Mouse (Mus musculus) brain, embryonic 14.5 days (tissue): ENCODE results near the gene Tspo2. TPM values are rescaled to one million over a fixed set of nuclear protein-coding genes. Genes with fewer than 3 reads are reported as not detected.
A peak's percentile ranks its signal among the peaks of the same experiment; 100 is the strongest.

Source experiments
- DNase-seq: peaks from one replicate; pipeline ENCODE4 v3.0.0-alpha.2; 2011; ENCODE audit warnings: low read depth
- CTCF ChIP-seq: fragments of 200-500 bp; IDR thresholded peaks from 2 replicates; pipeline ENCODE4 v1.5.1; 2012; ENCODE audit warnings: inconsistent platforms, mild to moderate bottlenecking, moderate library complexity, borderline replicate concordance; ENCODE audit not compliant: insufficient read depth, insufficient read length; ENCODE audit errors: extremely low read depth
- POLR2A ChIP-seq: fragments of 200-500 bp; IDR thresholded peaks from 2 replicates; pipeline ENCODE4 v1.6.1; 2012; ENCODE audit warnings: mild to moderate bottlenecking, inconsistent platforms, borderline replicate concordance; ENCODE audit not compliant: poor library complexity, insufficient read depth, insufficient read length, severe bottlenecking; ENCODE audit errors: extremely low read depth
- polyA plus RNA-seq: library from polyadenylated mRNA; depleted of rRNA; stranded (reverse); fragments of >200 nt; gene quantifications from 2 replicates; pipeline ENCODE4 v1.2.3, GENCODE M21; 2012

Tspo2 gene
- polyA plus RNA-seq, 1 experiment: 6.5 TPM

DNA sequence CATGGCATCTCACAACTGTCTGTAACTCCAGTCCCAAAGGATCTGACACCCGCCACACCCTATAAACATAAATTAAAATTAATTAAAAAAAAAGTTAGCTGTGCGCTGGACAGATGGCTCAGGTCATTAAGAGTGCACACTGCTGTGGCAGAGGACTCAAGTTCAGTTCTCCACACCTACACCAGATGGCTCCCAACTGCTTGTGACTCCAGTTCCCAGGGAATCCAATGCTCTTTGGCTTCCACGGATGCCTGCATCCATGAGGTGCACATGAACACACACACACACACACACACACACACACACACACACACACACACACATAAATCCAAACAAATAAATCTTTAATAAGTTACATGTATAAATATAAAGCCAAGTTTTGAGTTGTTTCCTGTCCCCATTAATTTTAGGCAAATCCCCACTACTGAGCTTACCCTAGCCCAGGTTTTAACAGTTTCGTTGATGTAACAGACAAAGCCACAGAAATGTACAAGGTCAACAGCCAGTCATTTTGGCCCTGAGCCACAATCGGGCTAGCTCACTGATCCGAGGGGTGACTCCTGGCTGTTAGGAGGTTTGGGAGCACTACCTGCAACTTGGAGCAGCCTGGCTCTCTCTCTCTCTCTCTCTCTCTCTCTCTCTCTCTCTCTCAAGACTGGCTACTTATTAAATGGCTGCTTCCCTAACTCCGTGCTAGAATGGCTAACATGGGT, 8.4 kb downstream of the Tspo2 start:
- peak; percentile 55 for DNase-seq
- TF ChIP-seq CTCF (peak; percentile 16; the same call in 1 of the 2 replicates), POLR2A (no peak)

DNA sequence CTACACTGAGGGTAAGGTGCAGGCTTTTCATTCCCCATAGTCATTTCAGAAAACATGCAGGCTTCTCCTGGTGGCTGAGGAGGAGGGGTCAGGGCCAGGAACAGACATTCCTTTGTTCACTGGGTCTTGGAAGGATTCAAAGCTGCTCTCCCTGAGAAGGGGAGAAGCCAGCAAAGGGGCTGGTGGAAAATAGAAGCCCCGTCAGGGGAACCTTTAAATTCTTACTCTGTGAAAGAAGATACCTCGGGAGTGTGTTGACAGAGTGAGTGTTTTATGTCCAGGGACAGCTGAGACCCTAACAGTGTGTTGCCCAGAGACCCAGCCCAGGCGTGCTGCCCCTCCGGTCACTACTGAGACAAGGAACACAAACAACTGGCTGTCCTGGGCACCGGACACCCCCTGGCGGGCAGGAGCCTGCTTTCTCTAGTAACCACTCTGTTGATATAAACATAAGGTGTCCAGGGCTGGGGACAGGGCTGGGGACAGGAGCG, 13.9 kb downstream of the Tspo2 start:
- 0 out of 2 replicates have a peak, but pooled peaks have one; percentile 1 for TF ChIP-seq CTCF
- TF ChIP-seq POLR2A: no peak
- peak; percentile 58 for DNase-seq

DNA sequence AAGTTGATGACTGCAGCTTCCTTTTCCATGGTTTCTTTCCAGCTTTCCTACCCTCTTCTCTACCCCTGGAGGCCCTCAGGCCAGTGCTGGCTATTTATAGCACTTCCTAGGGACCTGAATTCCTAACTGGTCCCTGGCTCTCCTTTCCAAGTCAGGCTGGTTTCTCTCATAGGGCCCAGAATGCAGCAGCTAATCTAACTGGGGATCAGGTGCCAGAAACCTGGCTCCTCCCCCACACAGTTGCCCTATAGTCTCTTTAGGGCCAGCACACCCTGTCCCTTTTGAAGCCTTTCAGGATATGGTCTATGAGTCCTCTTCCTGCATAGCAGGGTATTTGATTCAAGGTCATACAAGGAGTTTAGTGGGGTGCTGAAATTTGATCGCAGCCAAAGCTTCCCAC, 14.8 kb downstream of the Tspo2 start:
- TF ChIP-seq POLR2A (no peak), CTCF (no peak)
- no peak for DNase-seq

DNA sequence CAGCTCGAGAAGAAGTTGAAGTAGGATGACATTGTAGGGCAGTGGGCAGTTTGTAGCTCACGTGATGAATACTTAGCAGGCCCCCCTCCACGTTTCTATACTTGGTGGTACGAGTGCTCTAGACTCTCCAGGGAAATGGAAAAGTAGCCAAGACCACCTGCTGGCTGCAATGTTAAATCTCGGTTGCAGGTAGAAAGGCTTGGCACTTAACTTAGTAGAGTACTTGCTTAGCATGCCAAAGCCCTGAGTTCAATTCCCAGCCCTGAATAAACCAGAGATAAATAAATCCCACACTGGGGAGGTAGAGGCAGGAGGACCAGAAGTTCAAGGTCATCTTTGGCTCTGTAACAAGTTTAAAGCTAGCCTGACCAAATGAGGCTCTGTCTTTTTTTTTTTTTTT, 16.8 kb downstream of the Tspo2 start:
- no peak for DNase-seq
- no peak for TF ChIP-seq CTCF
- no peak for TF ChIP-seq POLR2A

DNA sequence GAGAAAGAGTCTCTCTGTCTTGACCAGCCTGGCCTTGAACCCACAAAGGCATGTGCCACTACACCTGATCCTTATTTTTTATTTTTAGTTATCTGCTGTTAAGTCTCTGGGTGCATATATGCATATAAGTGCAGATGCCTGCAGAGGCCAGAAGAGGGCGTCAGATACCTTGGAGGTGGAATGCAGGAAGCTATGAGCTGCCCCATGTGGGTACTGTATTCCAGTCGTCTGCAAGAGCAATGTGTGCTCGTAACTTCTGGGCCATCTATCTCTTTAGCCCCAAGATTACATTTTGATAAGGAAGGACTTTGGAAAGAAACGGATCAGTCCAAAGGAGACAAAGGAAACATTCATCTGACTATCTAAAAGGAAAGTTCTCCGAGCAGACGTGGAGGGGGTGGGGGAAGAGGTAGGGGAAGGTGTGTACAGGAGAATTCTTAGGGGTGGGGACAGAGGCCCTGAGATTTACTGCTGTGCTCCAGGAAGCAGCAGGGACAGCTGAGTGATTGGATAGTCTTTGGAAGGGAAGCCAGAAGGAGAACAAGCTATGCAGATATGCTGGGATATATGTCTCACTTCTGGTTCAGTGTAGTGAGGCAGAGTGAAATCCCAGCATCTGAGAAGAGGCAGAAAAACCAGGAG, 17.5 kb downstream of the Tspo2 start:
- TF ChIP-seq POLR2A (no peak), CTCF (no peak)

DNA sequence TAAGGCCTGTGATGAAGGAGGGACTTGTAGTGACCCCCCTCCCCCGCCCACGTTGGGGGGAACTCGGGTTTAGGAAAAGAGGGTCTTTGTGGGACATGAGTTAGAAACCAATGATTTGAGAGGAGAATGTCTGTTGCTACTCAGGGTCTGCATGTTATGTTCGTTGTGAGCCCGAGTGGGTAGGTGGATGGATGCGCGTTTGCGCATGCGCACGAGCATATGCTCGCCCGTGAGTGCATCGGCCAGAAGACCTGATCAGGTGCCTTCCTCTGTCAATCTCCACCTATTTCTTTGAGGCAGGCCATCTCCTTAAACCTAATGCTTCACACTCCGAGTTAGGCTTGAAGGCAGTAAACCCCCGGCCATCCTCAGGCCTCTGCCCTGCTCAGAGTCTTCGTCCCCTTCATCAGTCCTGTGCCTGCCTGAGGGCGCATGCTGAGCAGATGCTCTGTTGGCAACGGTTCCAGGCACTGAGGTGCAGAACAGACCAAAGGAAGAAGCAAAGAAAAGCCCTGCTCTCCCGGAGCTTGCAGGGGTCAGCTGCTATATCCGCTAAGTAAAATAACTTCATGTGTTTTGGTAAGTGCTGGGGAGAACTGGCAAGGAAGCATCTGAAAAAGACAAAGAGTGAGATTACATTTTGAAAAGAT, 18.2 kb downstream of the Tspo2 start:
- TF ChIP-seq CTCF (no peak), POLR2A (no peak)
- DNase-seq: peak; percentile 55

More for the DNA sequence above, 17.5 kb downstream of the Tspo2 start:
- DNase-seq: no peak

DNA sequence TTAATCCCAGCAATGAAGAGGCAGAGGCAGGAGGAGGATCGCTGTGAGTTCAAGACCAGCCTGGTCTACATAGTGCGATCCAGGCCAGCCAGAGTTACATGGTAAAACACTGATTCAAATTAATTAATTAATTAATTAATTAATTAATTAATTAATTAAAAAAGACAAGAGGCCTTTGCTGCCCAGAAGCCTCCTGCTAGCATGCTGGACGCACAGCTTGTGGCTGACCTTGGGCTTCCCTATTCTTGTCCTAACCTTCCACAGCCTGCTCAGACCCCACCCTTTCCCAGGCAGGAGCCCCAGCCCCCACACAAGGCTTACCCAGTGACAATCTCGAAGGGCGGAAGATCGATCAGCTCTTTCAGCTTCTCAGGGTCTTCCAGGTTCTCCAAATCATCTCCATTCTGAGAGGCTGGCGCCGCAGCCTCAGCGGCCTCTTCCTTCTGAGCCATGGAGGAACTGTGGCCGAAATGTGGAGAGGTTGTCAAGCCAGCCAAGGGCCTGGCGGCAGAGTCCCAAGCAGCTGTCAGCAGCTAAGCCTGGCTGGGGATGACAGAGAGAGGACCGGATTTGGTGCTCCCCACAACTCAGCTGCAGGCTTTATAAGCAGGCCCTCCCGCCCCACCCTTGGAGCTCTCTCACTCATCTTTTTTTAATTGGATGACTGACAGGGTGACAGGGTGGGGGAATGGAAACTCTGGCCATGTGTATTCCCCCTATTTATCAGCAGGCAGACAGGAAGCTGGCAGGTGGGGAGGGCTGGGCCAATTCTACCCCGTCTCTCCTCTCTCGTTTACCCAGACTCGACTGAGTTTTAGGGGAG, 19.0 kb downstream of the Tspo2 start, which contains the start of gene Apobec2:
Gene Apobec2 (minus strand): TSS at position 773 of the 823 bp plus-strand sequence.
- no peak for DNase-seq
- no peak for TF ChIP-seq POLR2A
- TF ChIP-seq CTCF: no peak

DNA sequence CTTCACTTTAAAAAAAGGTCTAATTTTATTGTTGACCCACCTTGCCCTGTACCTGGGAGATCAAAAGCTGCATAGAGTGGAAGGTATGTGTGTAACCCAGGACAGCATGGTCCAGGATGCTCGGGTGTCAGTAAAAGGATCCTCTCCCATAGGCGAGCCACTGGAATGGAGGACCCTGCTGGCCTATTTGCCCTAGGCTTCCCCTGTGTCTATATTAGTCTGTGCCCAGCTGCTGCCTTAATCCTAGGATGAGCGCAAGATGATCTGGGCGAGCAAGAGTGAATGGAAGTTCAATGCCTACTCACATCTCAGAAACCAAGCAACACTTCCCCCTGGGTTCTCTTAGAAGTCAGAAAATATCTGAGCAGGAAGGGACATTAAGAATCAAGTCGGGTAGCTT, 20.3 kb downstream of the Tspo2 start:
- no peak for DNase-seq
- TF ChIP-seq POLR2A (no peak), CTCF (no peak)

DNA sequence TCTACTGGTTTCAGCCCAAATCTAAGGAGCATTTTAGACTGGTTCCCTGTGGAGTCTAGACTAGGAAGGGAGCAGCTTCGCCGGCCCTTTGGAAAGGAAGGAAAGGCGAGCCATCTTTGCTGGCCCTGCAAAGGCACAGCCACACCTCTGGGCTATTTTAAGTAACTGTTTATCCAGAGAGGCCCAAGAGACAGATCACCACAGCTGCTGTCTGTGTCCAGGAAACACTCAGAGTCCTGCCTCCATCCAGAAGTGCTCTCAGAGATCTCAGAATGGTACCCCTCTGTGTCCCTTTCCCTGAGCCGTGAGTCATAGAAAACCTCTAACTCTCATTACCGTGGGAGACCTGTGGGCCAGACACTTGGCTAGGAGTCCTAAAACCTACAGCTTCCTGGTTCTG, 20.9 kb downstream of the Tspo2 start:
- TF ChIP-seq POLR2A: no peak
- no peak for TF ChIP-seq CTCF
- no peak for DNase-seq

DNA sequence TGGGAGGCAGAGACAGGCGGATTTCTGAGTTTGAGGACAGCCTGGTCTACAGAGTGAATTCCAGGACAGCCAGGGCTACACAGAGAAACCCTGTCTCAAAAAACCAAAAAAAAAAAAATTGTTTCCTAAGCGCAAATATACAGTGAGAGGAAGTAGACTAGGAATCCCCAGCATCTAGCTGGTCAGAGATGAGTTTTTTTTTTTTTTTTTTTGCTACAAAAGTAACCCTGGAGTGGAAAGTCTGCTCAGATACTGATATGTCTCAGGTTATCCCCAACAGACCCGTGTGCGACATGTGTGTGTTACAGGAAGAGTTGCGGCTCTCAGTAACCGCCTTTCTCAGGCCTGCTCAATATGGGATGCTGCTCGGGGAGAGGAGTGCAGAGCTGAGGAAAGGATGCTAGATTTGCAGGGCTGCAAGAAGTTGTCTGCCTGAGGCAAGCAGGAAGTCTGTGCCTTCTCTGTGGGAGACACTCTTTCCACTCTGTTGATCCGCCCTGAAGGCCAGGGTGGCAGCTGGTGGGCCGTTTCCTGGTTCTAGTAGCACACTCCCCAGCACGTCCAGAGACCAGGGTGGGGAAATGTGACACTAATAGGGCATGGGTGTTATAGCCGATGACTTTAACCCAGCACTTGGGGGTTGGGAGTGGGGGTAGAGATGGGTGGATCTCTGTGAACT, 23.3 kb downstream of the Tspo2 start:
- DNase-seq: no peak
- no peak for TF ChIP-seq CTCF

DNA sequence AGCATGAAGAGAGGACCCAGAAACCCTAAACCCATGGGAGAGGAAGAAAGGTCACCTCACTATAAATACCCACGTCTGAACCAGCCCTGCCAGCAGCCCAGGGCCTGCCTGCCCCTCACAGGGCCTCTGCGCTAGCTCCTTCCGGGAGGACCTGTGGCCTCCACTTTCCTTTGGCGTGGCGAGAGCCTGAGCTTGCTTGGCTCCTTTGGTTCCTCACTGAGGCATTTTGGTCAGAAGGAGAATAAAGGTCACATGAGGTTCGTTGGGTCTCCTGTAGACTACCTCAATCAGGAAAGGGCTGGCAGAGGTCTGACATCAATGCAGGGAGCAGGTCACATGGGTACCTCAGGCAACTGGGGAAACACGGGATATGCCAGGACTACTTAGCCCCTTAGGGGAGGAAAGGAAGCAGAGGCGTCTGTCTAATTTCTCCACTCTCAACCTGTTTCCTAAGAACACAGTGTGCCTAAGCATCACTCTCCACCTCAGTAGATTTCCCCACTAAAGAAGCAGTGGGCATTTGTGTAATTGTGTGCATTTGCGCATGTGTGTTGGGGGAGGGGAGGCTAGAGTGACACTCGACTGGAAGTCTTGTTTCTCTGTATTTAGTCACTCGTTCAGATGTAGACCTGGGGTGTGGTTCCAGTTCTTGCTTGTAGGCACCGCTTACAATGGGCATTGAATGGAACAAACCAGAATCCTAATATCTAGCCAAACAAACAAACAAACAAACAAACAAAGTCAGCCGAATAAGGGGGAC, 24.2 kb downstream of the Tspo2 start:
- no peak for TF ChIP-seq POLR2A
- TF ChIP-seq CTCF: no peak
- no peak for DNase-seq
